Mouse (Mus musculus) liver, embryonic 12.5 days (tissue): Measurements from ENCODE around the gene Stam. TPM values are rescaled to one million over a fixed set of nuclear protein-coding genes. Genes with fewer than 3 reads are reported as not detected.

Experiments
- polyA plus RNA-seq: library from polyadenylated mRNA; unstranded; fragments of >200 nt; fragmentation: Nextera tagmentation; extraction: Ambion mirVana; gene quantifications from 2 replicates; pipeline ENCODE4 v1.2.1, GENCODE M21; 2016

The Stam gene
- polyA plus RNA-seq, 1 experiment from 2014 or later: 33.7 TPM

Other genes starting within 250 kb of the Stam start
- gene Hacd1, start 18.0 kb upstream of the Stam start, polyA plus RNA-seq: 65.6 and 71.5 TPM in 2 replicates
- 0.12 TPM in 1 of 2 replicates, not detected in the other for gene Tmem236, start 100.4 kb downstream of the Stam start, polyA plus RNA-seq
- 6.8 and 7.5 TPM in 2 replicates for gene Mrc1, start 155.3 kb downstream of the Stam start, polyA plus RNA-seq